11 mouse cellular contexts compared by ENCODE assay signal in the genomic region with DNA sequence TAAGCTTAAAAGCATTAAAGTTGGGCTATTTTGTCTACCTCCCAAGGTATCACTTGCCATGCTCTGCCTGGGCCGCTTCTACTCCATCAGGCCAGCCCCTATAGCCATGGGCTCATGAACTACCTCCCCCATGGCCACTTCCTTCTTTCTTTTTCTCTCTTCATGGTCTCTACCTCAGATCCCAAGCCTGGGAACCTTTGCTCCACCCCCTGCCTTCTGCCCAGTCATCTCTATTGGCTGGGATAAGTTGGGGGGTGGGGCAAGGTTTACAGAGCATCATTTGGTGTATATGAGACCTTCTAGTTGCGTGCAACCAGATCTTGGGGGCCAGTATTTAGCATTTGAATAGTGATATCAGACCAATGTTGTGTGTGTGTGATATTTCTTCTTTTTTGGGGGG. TPM values are rescaled to one million over a fixed set of nuclear protein-coding genes. Genes with fewer than 3 reads are reported as not detected.
DNase-seq lines count a peak whose midpoint lies in the region; ATAC-seq and TF ChIP-seq lines count a peak whose summit lies in the region.
"Had no signal": no experiment of that assay in that cellular context is flagged by ENCODE, and none has a peak within 500 bp of the region (broad histone marks: within the 10 kb centered on the region; RNA-seq: fewer than 3 reads in every experiment).

No protein-coding gene starts in this region.

- no peak for DNase-seq in stomach, postnatal 0 days (ENCODE audit: low spot score)
- no peak for DNase-seq in forebrain, embryonic 14.5 days (ENCODE audit: low spot score)
- DNase-seq in limb, embryonic 10.5 days (ENCODE audit: low spot score): no peak
- DNase-seq in right cerebral cortex, adult 2 months (ENCODE audit: low spot score in 2 of 2): no peak
- DNase-seq in spleen, adult 12 weeks (ENCODE audit: low spot score): no peak
- no peak for DNase-seq in T-cell, adult 2 months (ENCODE audit: low spot score)
- DNase-seq: gastrocnemius, postnatal 10 days; layer of hippocampus, adult 9-11 months; lung, adult 18-20 months had no signal

- WGBS in stomach, embryonic 14.5 days: 87% methylated on average over 2 of the region's 2 CpGs
- 90% methylated on average over 2 of the region's 2 CpGs for WGBS in stomach, postnatal 0 days
- 83% methylated on average over 2 of the region's 2 CpGs for WGBS in forebrain, embryonic 14.5 days
- 84% methylated on average over 2 of the region's 2 CpGs for WGBS in limb, embryonic 10.5 days
- WGBS in neural tube, embryonic 14.5 days: 80% methylated on average over 2 of the region's 2 CpGs

- no peak overlapping the region for H3K9ac ChIP-seq in stomach, embryonic 14.5 days (replicated peaks; ENCODE audit: low read depth, low read length)
- no peak overlapping the region for H3K9ac ChIP-seq in stomach, postnatal 0 days (ENCODE audit: low read length)
- no peak overlapping the region for H3K9ac ChIP-seq in forebrain, embryonic 14.5 days (ENCODE audit: low read length)
- no peak overlapping the region for H3K9ac ChIP-seq in neural tube, embryonic 14.5 days (replicated peaks; ENCODE audit: low read depth, low read length)

- 0 out of 2 replicates have a peak overlapping the region, but pooled peaks have one; percentile 7 for H3K4me2 ChIP-seq in stomach, embryonic 14.5 days (replicated peaks; ENCODE audit: low read depth, low read length)
- H3K4me2 ChIP-seq in stomach, postnatal 0 days (replicated peaks; ENCODE audit: low read depth): no peak overlapping the region
- peak overlapping the region; percentile 78 for H3K4me2 ChIP-seq in forebrain, embryonic 14.5 days (ENCODE audit: low read length)
- H3K4me2 ChIP-seq in neural tube, embryonic 14.5 days (ENCODE audit: low read depth, low read length): peak overlapping the region; percentile 78

- TF ChIP-seq CTCF in stomach, postnatal 0 days (IDR thresholded peaks at IDR 0.05; ENCODE audit: low read depth): no peak

- no peaks in the 10 kb centered on the region for H3K27me3 ChIP-seq in stomach, embryonic 14.5 days (ENCODE audit: control insufficient read depth, insufficient read depth, low read length)
- no peaks in the 10 kb centered on the region for H3K27me3 ChIP-seq in stomach, postnatal 0 days (ENCODE audit: control insufficient read depth, insufficient read depth, low read length)
- H3K27me3 ChIP-seq in forebrain, embryonic 14.5 days (replicated peaks; ENCODE audit: control insufficient read depth, insufficient read depth, low read length): no peaks in the 10 kb centered on the region
- H3K27me3 ChIP-seq in limb, embryonic 10.5 days (ENCODE audit: low read depth, poor library complexity, severe bottlenecking): no peaks in the 10 kb centered on the region
- H3K27me3 ChIP-seq in neural tube, embryonic 14.5 days (ENCODE audit: control insufficient read depth, insufficient read depth, low read length): no peaks in the 10 kb centered on the region

- ATAC-seq in stomach, embryonic 14.5 days (ENCODE audit: insufficient number of reproducible peaks, insufficient read depth, low FRiP score, low read depth): no peak
- no peak for ATAC-seq in stomach, postnatal 0 days (ENCODE audit: low FRiP score, low TSS enrichment)
- no peak for ATAC-seq in forebrain, embryonic 14.5 days
- ATAC-seq in neural tube, embryonic 14.5 days (ENCODE audit: low read depth): no peak

- H3K27ac ChIP-seq in stomach, embryonic 14.5 days (ENCODE audit: low read length): no peak overlapping the region
- H3K27ac ChIP-seq in stomach, postnatal 0 days (replicated peaks): no peak overlapping the region
- no peak overlapping the region for H3K27ac ChIP-seq in forebrain, embryonic 14.5 days (ENCODE audit: low read depth, low read length)
- H3K27ac ChIP-seq in limb, embryonic 10.5 days: no peak overlapping the region
- no peak overlapping the region for H3K27ac ChIP-seq in neural tube, embryonic 14.5 days (ENCODE audit: low read depth, low read length)

- H3K36me3 ChIP-seq in stomach, embryonic 14.5 days (ENCODE audit: control insufficient read depth, insufficient read depth, low read length): peaks cover 16% of the 10 kb centered on the region
- H3K36me3 ChIP-seq in stomach, postnatal 0 days (ENCODE audit: control insufficient read depth, insufficient read depth, low read length): no peaks in the 10 kb centered on the region; the same call in 1 of the 2 replicates
- H3K36me3 ChIP-seq in forebrain, embryonic 14.5 days (ENCODE audit: control insufficient read depth, insufficient read depth, low read length): peaks cover 41% of the 10 kb centered on the region
- H3K36me3 ChIP-seq in limb, embryonic 10.5 days: peaks cover 47% of the 10 kb centered on the region
- peaks cover 25% of the 10 kb centered on the region; the same call in 1 of the 2 replicates for H3K36me3 ChIP-seq in neural tube, embryonic 14.5 days (ENCODE audit: control insufficient read depth, insufficient read depth, low read length)

- no peak overlapping the region for H3K4me3 ChIP-seq in stomach, embryonic 14.5 days (ENCODE audit: low read depth, low read length)
- no peak overlapping the region for H3K4me3 ChIP-seq in stomach, postnatal 0 days (ENCODE audit: low read depth, low read length)
- H3K4me3 ChIP-seq in forebrain, embryonic 14.5 days (ENCODE audit: low read depth, low read length): no peak overlapping the region
- H3K4me3 ChIP-seq in limb, embryonic 10.5 days: peak overlapping the region; percentile 17; the same call in 1 of the 2 replicates
- H3K4me3 ChIP-seq in neural tube, embryonic 14.5 days (ENCODE audit: low read depth, low read length): peak overlapping the region; percentile 72; the same call in 1 of the 2 replicates

- no peaks in the 10 kb centered on the region for H3K9me3 ChIP-seq in stomach, embryonic 14.5 days (ENCODE audit: control insufficient read depth, low read depth, low read length)
- H3K9me3 ChIP-seq in stomach, postnatal 0 days (ENCODE audit: control insufficient read depth, low read length): no peaks in the 10 kb centered on the region
- no peaks in the 10 kb centered on the region for H3K9me3 ChIP-seq in forebrain, embryonic 14.5 days (replicated peaks; ENCODE audit: control insufficient read depth, low read length)
- no peaks in the 10 kb centered on the region for H3K9me3 ChIP-seq in limb, embryonic 10.5 days (replicated peaks)
- H3K9me3 ChIP-seq in neural tube, embryonic 14.5 days (ENCODE audit: control insufficient read depth, low read length): no peaks in the 10 kb centered on the region

- TF ChIP-seq EP300 in stomach, postnatal 0 days (optimal IDR thresholded peaks at IDR 0.05): no peak

- peaks cover 28% of the 10 kb centered on the region for H3K4me1 ChIP-seq in stomach, embryonic 14.5 days (ENCODE audit: control insufficient read depth, insufficient read depth, low read length)
- H3K4me1 ChIP-seq in stomach, postnatal 0 days (replicated peaks; ENCODE audit: control insufficient read depth, insufficient read depth): no peaks in the 10 kb centered on the region; the same call in 1 of the 2 replicates
- H3K4me1 ChIP-seq in forebrain, embryonic 14.5 days (ENCODE audit: control insufficient read depth, insufficient read depth, low read length): peaks cover 17% of the 10 kb centered on the region
- peaks cover 33% of the 10 kb centered on the region for H3K4me1 ChIP-seq in limb, embryonic 10.5 days
- H3K4me1 ChIP-seq in neural tube, embryonic 14.5 days (ENCODE audit: control insufficient read depth, insufficient read depth, low read length): peaks cover 27% of the 10 kb centered on the region

RNA-seq across cellular contexts. Expression of a gene that starts 1.8 kb away (rescaled TPM):
- 2.4 and 2.5 TPM in 2 replicates for polyA plus RNA-seq in stomach, embryonic 14.5 days (2014; fragmentation: Nextera tagmentation; extraction: Ambion mirVana)
- polyA plus RNA-seq in stomach, postnatal 0 days (2015; fragmentation: Nextera tagmentation; extraction: Ambion mirVana): 0.63 and 0.76 TPM in 2 replicates
- 5.6 and 5.7 TPM in 2 replicates for polyA plus RNA-seq in forebrain, embryonic 14.5 days (2014; fragmentation: Nextera tagmentation; extraction: Ambion mirVana)
- 4.0 and 4.3 TPM in 2 replicates for polyA plus RNA-seq in limb, embryonic 10.5 days (2016; fragmentation: Nextera tagmentation; extraction: Ambion mirVana)
- polyA plus RNA-seq in neural tube, embryonic 14.5 days (2014; fragmentation: Nextera tagmentation; extraction: Ambion mirVana): 4.5 and 4.9 TPM in 2 replicates

RNA-seq across cellular contexts. Expression of a gene that starts 36.7 kb away (rescaled TPM):
- polyA plus RNA-seq in stomach, embryonic 14.5 days (2014; fragmentation: Nextera tagmentation; extraction: Ambion mirVana): 94.3 and 99.9 TPM in 2 replicates
- polyA plus RNA-seq in stomach, postnatal 0 days (2015; fragmentation: Nextera tagmentation; extraction: Ambion mirVana): 52.8 and 58.0 TPM in 2 replicates
- polyA plus RNA-seq in forebrain, embryonic 14.5 days (2014; fragmentation: Nextera tagmentation; extraction: Ambion mirVana): 16.5 and 21.5 TPM in 2 replicates
- polyA plus RNA-seq in limb, embryonic 10.5 days (2016; fragmentation: Nextera tagmentation; extraction: Ambion mirVana): 21.8 and 25.4 TPM in 2 replicates
- polyA plus RNA-seq in neural tube, embryonic 14.5 days (2014; fragmentation: Nextera tagmentation; extraction: Ambion mirVana): 15.8 and 23.1 TPM in 2 replicates

RNA-seq across cellular contexts. Expression of a gene that starts 38.6 kb away (rescaled TPM):
- polyA plus RNA-seq in stomach, embryonic 14.5 days (2014; fragmentation: Nextera tagmentation; extraction: Ambion mirVana): 28.8 and 31.2 TPM in 2 replicates
- polyA plus RNA-seq in stomach, postnatal 0 days (2015; fragmentation: Nextera tagmentation; extraction: Ambion mirVana): 16.8 and 16.9 TPM in 2 replicates
- polyA plus RNA-seq in forebrain, embryonic 14.5 days (2014; fragmentation: Nextera tagmentation; extraction: Ambion mirVana): 36.3 and 38.1 TPM in 2 replicates
- 49.5 and 54.5 TPM in 2 replicates for polyA plus RNA-seq in limb, embryonic 10.5 days (2016; fragmentation: Nextera tagmentation; extraction: Ambion mirVana)
- polyA plus RNA-seq in neural tube, embryonic 14.5 days (2014; fragmentation: Nextera tagmentation; extraction: Ambion mirVana): 31.4 and 32.1 TPM in 2 replicates

RNA-seq across cellular contexts. Expression of a gene that starts 42.4 kb away (rescaled TPM):
- polyA plus RNA-seq in stomach, embryonic 14.5 days (2014; fragmentation: Nextera tagmentation; extraction: Ambion mirVana): 4.9 and 5.4 TPM in 2 replicates
- 1.9 and 3.3 TPM in 2 replicates for polyA plus RNA-seq in stomach, postnatal 0 days (2015; fragmentation: Nextera tagmentation; extraction: Ambion mirVana)
- 3.8 and 7.9 TPM in 2 replicates for polyA plus RNA-seq in forebrain, embryonic 14.5 days (2014; fragmentation: Nextera tagmentation; extraction: Ambion mirVana)
- 9.1 and 9.2 TPM in 2 replicates for polyA plus RNA-seq in limb, embryonic 10.5 days (2016; fragmentation: Nextera tagmentation; extraction: Ambion mirVana)
- polyA plus RNA-seq in neural tube, embryonic 14.5 days (2014; fragmentation: Nextera tagmentation; extraction: Ambion mirVana): 4.9 and 6.3 TPM in 2 replicates

Comparison
In these comparisons a context has a peak if more than half of its experiments do, and no peak if none do; other contexts are left out.
1. H3K4me3 ChIP-seq: peak in limb, embryonic 10.5 days (single experiment) and neural tube, embryonic 14.5 days (single experiment); none in stomach, embryonic 14.5 days (single experiment), stomach, postnatal 0 days (single experiment) and forebrain, embryonic 14.5 days (single experiment).